Mouse (Mus musculus) spleen, postnatal 4 days (tissue): ENCODE data around the gene Dhcr7.

Experiments
- DNase-seq, 2 experiments: peaks; one replicate each; pipeline ENCODE4 v3.0.0; 2022; ENCODE audit warnings: low spot score in 2 of 2

Dhcr7 gene

DNA sequence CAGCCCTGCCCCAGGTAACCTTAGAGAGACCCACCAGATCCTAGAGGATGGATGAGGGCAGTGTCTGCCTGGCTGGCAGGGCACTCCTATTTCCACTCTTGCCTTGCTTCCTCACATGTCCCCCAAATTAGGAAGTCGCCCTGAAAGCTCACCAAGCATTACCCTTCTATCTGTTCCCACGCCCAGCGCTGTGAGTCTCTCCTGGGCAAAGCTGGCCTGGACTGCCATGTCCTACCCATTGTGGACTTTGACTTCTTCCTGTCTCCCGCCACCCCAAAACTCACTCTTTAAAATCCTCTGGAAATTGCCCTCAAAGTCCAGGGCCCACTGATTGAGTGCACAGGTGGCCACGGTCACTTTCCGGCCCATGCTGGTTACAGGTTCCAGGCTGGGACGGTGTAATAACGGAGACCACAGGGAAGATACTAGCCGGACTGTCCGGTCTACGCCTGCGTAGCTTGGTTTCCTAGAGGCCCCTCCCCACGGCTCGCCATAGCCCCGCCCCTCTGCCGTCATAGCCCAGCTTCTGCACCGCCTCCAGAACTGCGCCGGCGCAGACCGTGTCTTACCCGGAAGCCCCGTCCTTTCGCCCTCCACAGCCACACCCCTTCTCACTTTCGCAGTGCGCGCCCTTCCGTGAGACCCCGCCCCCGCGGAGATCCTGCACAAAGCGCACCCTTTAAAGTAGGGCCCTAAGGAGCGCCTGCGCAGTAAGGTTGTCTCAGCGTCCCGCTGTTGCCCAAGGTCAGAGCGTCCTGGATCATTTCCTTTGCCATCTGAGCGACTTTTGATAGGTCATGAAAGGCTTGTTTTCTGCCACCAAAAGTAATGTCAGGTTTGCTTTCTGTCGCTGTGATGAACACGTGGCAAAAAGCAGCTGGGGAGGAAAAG lies at the start of gene Dhcr7, which contains the start of gene Nadsyn1:
TSS of gene Dhcr7 (plus strand) at position 771 of the 891 bp plus-strand sequence.
TSS of gene Nadsyn1 (minus strand) at position 475 of the 891 bp plus-strand sequence.
- peak; percentile 99 for DNase-seq

- DNase-seq, result no peak
Measured at GRCm38 (mm10) chr7:143776137-143776536, 46.8 kb upstream of the Dhcr7 start.

DNA sequence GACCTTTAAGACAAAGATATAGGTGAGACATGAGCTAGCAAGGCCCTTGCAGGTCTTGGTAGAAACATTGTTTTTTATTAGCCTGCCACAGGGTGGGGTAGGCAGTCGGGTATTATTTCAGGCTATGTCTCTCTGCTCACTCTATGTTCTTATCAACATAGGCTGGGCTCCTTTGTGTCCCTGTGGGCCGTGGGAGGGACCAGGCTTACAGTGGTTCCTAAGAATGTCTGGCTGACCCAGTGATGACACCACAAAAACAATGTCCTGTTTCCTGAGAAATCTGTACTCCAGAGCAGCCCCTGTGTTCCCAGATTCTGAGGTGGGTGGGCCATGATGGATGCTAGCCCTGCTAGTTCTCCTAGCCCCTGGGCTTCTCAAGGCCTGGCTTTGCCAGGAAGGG lies 45.6 kb upstream of the Dhcr7 start:
- no peak for DNase-seq

- DNase-seq, result no peak
Measured at GRCm38 (mm10) chr7:143783378-143783995, 39.5 kb upstream of the Dhcr7 start.

GRCm38 (mm10) chr7:143783996-143784829 lies 38.7 kb upstream of the Dhcr7 start, which contains the start of gene Mrgpre:
Mrgpre (minus strand) TSS chr7:143784500.
- peak; percentile 41 to 75 for DNase-seq

DNA sequence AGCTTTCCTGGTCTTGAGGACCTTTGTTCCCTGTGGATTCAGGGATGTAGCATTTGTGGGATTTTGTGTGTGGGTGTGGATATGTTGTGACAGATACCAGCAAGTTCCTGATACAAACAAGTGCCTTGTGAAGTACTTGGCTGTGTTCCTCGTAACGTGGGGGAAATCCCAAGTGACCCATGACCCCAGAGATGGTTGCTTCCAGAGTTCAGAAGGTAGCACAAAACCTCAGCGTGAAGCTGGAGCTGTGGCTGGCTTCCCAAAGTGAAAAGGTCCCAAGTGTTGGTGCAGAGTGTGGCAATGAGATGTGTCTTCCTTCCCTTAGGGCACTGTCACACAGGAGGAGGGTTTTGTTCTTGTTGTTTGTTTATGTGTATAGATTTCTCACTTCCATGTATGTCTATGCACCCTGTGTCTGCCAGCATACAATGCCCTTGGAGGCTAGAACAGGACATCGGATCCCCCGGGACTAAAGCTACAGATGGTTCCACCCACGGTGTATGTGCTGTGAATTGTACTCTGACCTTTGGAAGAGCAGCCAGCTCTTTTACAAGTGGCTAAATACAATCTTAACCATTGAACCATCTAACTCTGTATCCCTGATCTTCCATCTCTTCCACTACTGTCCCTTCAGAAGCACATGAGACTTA lies 30.5 kb upstream of the Dhcr7 start:
- DNase-seq, result no peak

GRCm38 (mm10) chr7:143793121-143793520 lies 29.8 kb upstream of the Dhcr7 start:
- DNase-seq, result peak; percentile 43 to 70

- DNase-seq, result no peak
Measured at GRCm38 (mm10) chr7:143798783-143799182, 24.2 kb upstream of the Dhcr7 start.

GRCm38 (mm10) chr7:143800770-143801169 lies 22.2 kb upstream of the Dhcr7 start:
- no peak for DNase-seq

DNA sequence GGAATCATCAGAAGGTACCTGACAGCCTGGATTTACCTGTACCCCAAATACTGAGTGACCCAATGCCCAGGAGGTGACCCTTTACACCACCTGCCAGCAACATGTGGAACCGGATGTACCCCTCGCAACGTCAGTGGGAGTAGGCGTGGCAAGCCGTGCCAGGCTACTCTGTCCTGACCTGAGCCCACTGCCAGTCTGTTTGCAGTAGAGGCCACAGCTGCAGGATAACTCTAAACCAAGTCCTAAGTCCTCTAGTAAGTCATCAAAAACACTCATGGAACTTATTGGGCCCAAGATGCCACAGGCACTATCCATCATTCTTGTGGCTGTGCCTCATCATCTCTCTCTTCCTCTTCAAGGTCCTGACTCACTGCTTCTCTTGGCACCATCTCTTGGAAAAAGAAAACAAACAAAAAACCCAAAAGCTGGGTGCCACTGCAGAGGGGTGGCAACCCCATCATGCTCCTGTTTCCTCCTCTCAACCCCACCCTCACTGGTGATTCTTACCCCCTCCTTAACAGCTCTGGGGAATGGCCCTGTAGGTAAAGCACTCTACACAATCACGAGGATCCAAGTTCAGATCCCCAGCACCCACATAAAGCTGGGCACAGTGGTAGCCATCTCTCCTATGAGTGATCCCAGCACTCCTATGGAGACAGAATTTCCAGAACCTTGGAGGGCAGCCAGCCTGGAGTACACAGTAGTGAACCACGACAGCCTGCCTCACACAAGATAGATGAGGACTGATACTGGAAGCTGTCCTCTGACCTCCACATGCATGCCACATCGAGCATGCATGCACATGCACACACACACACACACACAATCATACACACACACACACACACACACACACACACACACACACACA lies 21.5 kb upstream of the Dhcr7 start:
- DNase-seq, result no peak

DNA sequence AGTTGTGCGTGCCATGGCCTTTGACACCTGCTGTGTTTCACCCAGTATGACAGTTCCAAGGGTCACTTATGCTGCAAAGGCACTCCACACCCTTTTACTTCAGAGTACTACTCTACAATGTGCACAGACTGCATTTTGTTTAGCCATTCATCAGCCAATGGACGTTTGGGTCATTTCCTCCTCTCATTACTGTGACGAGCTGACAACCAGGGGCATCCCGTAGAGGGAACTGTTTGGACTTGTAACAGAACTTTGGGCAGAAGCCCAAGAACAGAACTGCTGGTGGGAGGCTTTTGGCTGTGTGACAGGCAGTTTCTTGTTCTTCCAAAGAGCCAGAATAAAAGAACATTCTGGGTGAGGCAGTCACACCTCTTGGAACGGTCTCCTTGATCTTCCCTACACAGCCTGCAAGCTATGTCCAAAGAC lies 17.7 kb upstream of the Dhcr7 start:
- DNase-seq, result no peak

DNA sequence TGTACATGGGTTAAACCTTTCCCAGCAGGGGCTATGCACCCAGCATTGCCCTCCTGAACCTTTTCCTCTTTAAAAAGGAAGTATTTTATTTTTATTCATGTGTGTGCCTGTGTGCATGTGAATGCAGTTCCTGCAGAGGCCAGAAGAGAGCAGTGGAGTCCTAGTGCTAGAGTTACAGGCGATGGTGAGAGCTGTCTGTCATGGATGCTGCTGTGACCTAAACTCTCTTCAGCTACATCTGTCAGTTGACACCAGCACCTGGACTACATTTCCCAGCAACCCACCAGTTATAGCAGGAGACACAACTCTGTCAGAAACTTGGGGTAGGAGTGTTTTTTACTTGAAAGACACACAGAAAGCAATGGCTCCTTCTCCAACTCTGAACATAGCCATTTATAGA lies 14.0 kb upstream of the Dhcr7 start:
- DNase-seq, result no peak

GRCm38 (mm10) chr7:143819201-143819600 lies 3.7 kb upstream of the Dhcr7 start:
- DNase-seq, result no peak

GRCm38 (mm10) chr7:143821241-143821640 lies 1.7 kb upstream of the Dhcr7 start:
- DNase-seq, result no peak

DNA sequence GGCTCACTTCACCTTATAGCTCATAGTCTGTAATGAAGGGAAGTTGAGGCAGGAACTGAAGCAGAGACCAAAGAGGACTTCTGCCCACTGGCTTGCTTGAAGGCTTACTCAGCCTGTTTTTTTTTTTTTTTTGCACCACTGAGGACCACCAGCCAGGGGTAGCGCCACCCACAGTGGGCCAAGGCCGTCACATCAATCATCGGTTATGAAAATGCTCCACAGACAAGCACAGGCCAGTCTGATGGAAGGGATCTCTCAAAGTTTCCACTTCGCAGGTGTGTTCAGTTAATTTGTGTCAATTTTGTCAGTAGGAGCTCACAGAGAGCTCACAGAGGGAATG lies 291 bp downstream of the Dhcr7 start:
- no peak for DNase-seq

- DNase-seq, result no peak
Measured at GRCm38 (mm10) chr7:143826985-143827384, 4.0 kb downstream of the Dhcr7 start.

DNA sequence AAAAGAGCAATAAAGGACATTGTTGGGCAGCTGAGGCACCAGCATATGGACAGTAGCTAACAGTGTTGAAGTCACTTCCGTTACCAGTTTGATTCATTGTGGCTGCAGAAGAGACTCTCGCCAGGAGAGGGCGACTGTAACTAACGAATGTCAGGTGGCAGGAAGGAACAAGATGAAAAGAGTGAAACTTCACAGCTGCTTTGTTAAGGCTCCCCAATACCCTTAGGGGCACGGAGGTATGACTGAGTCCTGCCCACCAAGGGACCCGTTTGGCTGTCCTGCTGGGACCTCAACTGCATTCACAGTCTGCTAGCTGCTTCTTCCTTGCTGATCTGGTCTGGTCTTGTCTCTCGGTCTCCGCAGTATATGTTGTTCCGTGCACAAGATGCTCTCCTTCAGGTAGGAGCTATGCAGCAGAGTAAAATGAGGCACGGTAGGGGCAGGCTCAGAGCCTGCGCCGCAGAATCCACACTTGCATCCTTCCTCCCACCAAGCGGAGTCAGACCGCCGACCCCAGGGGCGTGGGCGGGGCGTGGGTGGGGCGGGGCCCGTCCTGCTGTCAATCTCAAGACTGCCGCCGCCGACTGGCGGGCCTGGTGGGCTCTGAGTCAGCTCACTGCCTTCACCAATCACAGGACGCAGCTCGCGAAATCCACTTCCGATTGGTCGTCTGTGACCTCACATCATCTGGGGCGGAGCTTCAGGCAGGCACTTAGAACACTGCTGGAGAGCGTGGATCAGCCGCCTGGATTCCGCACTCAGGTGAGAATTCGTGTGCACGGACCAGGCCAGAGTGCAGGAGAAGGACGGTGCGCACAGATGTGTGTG lies 6.8 kb downstream of the Dhcr7 start:
- peak; percentile 90 to 93 for DNase-seq

DNA sequence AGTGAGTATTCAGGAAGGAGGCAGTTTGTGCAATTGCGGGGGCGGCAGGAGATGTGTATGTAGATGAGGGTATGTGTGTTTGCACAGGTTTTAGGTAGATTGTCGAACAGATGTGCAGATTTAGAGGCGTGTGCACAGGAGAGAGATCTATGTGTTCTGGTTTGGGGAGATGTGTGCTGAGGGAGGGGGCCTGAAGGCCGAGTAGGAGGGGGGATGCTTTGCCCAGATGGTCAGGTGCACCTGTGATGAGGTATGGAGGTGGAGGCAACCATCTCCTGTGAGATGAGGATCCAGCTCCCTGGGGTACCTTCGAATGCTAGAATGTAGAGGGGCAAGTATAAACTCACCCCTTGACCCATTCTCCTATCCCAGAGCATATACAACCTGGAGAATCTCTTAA lies 7.5 kb downstream of the Dhcr7 start:
- no peak for DNase-seq

GRCm38 (mm10) chr7:143832196-143832595 lies 9.3 kb downstream of the Dhcr7 start:
- no peak for DNase-seq

DNA sequence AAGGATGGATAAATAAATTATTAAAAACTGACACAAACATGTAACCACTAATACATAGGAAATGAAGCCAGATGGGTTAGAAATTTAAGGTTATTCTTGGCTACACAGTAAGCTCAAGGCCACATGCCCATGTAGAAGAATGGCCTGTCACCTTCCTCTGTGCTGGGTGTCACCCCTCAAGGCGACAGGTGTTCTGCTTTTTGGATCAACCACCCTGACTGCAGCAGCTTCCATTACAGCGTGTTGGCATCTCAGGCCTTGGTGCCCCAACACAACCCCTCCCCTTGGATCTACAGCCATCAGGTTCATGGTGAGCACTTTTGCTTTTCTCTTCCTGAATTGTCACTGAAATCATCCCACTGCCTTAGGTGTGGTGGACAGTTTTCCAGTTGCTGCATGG lies 9.7 kb downstream of the Dhcr7 start:
- DNase-seq, result no peak
